Mouse (Mus musculus) left cerebral cortex, adult 2 months (tissue): Measurements from ENCODE around the gene Stfa2l1. TPM values are rescaled to one million over a fixed set of nuclear protein-coding genes. Genes with fewer than 3 reads are reported as not detected.
"Not testable (repeated sequence)": the region's sequence is repeated elsewhere in the genome, so short reads cannot be mapped to it uniquely, and the experiment has no call there.

ENCODE experiments used
- DNase-seq, 2 experiments: peaks; one replicate each; pipeline ENCODE4 v3.0.0; 2021 to 2022; ENCODE audit warnings: low spot score in 2 of 2, mixed read lengths in 1 of 2; ENCODE audit errors: extremely low spot score in 1 of 2
- H3K27ac ChIP-seq: fragments of 200-600 bp; 2 replicates; pipeline ENCODE4 v1.8.1; 2022
- H3K4me3 ChIP-seq: fragments of 200-600 bp; 2 replicates; pipeline ENCODE4 v1.8.1; 2022
- CTCF ChIP-seq: fragments of 200-600 bp; IDR thresholded peaks from 2 replicates; pipeline ENCODE4 v1.8.1; 2022; ENCODE audit warnings: antibody characterized with exemption, mild to moderate bottlenecking, moderate library complexity
- intact Hi-C: fragments of 180-260 bp; cut with DNase I; formaldehyde crosslinking; loops from one replicate; pipeline ENCODE4 v1.15.1; 2025
- long read RNA-seq, 2 experiments: library from polyadenylated mRNA; stranded (forward); transcript quantifications; one replicate each; pipeline ENCODE4 v2.0.0; 2021; ENCODE audit warnings: borderline mapping rate in 2 of 2
- total RNA-seq, 2 experiments: library from RNA; stranded (reverse); gene quantifications; 2 replicates each; pipeline ENCODE4 v1.2.3; 2021

Stfa2l1 gene
- not detected for total RNA-seq
- long read RNA-seq, experiment 1, result 0 reads
- long read RNA-seq, experiment 2, result 0 reads

DNA sequence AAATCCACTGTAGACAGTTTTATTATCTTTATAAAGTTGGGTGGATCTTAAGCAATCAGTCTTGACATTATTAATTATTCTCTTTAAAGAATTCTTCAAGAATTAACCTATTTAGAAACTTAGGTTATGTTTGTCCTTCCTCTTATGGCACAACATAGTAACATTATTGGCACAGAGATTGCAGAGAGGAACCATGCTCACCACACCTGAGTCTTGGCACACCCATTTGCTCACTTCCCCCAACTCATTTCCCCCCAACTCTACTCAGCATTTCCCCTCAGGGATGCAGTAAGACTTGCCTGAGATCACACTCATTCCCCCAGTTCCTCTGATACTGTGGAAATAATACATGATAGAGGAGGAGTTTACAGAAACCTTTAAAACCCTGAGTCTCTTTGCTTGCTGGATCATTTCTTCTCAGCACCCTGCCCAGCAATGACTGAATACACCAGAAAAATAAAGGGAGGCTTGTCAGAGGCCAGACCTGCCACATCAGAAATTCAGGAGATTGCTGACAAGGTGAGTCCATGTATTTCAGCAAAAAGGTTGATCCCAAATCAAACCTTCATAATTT is at the start of gene Stfa2l1:
TSS of gene Stfa2l1 (plus strand) at position 410 of the 574 bp plus-strand sequence.
- intact Hi-C loops, result no loop called here
- H3K4me3 ChIP-seq, result no peak within 1 kb of the TSS
- no peak for TF ChIP-seq CTCF
- no peak for DNase-seq
- H3K27ac ChIP-seq, result no peak within 1 kb of the TSS

DNA sequence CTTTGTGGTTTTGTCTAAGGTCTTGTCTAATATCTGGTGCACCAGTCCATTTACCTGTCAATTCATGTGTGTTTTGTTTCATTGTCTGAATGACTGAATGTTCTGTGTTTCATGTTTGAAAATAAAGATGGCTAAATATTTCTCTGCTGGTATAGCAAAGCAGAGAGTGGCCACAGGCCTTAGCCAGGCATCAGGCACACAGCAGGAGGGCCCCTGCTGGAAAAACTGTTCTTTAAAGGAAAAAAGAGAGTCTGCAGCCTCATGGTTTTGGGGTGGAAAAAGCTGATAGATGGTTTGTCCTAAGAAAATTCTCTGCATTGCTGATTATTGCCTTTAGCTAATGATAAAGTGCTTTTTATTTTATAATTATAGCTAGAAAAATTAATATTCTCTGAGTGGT is 45.1 kb upstream of the Stfa2l1 start:
- H3K27ac ChIP-seq, DNase-seq, intact Hi-C loops, H3K4me3 ChIP-seq: not testable (repeated sequence)

DNA sequence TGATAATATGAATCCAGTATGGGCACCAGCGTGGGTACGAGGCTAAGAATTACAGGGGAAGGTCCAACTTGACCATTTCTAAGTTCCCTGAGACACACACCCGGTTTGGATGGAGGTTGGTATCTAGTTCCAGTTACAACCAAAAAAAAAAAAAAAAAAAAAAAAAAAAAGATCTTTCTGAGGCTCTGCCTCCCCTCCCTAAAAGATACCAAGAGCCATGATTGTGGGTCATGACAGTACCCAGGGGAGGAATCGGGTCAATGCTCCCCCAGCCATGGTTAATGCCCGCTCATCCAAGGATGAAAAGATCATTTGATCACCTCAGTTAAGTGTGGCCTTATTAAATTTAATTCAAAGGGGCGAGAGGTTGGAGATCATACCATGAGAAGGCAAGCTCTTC is 40.9 kb upstream of the Stfa2l1 start:
- intact Hi-C loops, result not testable (repeated sequence)

DNA sequence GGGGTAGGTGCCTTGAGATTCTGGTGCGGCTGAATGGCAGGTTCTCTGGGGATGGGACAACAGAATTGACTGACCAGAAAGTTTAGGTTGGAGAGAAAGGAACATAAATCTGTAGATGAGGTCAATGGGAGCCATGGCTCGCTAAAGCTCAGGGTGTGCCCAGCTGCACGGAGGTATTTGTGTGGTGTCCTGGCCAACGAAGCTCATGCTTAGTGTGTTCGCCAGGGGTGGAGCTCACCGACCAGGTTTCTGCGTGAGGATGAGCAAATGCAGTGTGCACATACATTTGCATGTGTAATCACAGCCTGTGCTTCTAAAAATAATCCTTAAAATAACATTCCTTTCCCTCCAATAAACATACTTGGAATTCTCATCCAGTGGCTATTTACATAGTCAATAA is 28.5 kb upstream of the Stfa2l1 start:
- intact Hi-C loops, result no loop called here
- no peak for DNase-seq
- no peak overlapping the region for H3K27ac ChIP-seq

More for the DNA sequence above, 40.9 kb upstream of the Stfa2l1 start:
- H3K4me3 ChIP-seq, DNase-seq, H3K27ac ChIP-seq: not testable (repeated sequence)

DNA sequence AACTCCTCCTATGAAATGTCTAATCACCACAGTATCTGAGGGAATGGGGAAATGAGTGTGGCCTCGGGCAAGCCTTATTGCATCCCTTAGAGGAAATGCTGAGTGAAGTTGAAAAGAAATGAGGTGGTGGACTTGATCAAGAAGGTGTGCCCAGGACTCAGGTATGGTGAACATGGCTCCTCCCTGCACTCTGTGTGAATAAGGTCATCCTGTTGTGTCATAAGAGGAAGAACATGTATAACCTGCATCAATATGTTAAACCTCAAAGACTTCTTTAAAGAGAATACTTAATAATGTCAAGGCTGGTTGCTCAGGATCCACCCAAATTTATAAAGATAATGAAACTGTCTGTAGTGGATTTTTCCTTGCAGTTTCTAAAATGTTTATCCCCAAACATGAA is 25.5 kb upstream of the Stfa2l1 start, which contains the start of gene Csta1:
TSS of gene Csta1 (minus strand) at position 101 of the 400 bp plus-strand sequence.
- no peak for TF ChIP-seq CTCF
- Histone ChIP-seq H3K4me3 (no peak within 1 kb of the TSS), H3K27ac (no peak within 1 kb of the TSS)
- no peak for DNase-seq
- intact Hi-C loops, result no loop called here

More for the DNA sequence above, 28.5 kb upstream of the Stfa2l1 start:
- no peak for TF ChIP-seq CTCF
- H3K4me3 ChIP-seq, result no peak overlapping the region

DNA sequence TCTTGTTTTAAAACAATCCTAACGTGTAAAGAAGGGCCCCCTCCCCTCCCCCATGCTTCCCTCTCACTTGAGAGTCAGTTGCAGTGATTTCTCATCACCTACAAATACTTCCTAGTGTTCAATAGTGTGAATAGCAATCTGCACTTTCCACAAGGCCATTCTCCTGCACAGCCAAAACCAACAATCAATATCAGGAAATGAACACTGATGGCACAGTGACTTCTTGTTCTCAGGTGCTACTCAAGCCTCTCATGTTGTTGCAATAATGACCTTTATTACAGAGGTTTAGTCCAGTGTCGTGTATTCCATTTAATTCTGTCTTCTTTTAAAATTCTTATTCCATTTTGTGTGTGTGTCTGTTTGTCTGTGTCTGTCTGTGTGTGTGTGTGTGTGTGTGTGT is 18.4 kb upstream of the Stfa2l1 start:
- no peak for DNase-seq
- intact Hi-C loops, result no loop called here

DNA sequence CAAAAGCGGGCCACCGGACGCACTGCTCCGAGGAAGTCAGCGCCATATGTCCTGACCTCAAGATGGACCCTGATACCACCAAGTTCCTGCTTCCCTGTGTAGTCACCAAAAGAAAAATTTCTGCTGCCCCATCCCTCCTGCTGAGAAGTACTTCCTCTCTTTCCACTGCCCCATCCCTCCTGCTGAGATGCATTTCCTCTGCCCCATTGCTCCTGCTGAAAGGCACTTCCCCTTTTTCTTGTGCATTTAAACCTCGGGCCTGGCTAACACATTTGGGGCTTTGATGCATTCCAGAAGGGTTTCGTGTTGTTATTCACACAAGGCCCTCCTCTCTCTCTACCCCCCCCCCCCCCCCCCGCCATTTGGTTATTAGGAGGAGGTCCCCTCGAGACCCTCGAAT is 11.2 kb downstream of the Stfa2l1 start:
- H3K4me3 ChIP-seq, DNase-seq, H3K27ac ChIP-seq, intact Hi-C loops: not testable (repeated sequence)

More for the DNA sequence above, 18.4 kb upstream of the Stfa2l1 start:
- no peak overlapping the region for H3K4me3 ChIP-seq
- H3K27ac ChIP-seq, result no peak overlapping the region
- TF ChIP-seq CTCF, result no peak

DNA sequence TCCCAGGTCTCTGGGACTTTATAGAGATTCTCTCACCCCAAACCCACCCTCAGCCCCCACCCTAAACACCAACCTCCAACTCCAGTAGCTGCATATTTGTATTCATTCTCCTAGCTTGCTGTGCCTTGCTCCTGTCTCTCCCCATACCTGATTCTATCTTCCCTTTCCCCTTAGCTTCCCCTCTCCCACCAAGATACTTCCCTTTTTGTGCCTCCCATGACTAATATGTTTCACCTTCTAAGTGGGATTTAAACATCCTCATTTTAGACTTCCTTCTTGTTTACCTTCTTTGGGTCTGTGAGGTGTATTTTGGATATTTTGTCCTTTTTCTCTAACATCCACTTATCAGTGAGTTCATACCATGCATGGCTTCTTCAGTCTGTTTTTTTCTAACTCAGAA is 19.5 kb downstream of the Stfa2l1 start:
- H3K27ac ChIP-seq, result no peak overlapping the region
- intact Hi-C loops, result no loop called here
- H3K4me3 ChIP-seq, result no peak overlapping the region
- no peak for TF ChIP-seq CTCF
- DNase-seq, result no peak

DNA sequence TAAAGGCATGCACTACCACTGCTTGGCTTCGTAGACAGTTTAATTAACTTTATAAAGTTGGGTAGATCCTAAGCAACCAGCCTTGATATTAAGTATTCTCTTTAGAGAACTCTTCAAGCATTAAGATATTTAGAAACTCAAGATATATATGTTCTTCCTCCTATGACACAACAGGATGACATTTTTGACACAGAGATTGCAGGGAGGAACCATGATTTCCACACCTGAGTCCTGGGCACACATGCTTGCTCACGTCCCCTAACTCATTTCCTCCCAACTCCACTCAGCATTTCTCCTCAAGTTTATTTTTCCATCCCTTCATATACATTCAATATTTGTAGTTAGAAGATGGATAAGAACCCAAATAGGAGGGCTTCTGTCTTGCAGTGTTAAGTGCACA is 23.3 kb downstream of the Stfa2l1 start:
- DNase-seq, result no peak
- H3K4me3 ChIP-seq, result no peak overlapping the region
- intact Hi-C loops, result no loop called here
- no peak overlapping the region for H3K27ac ChIP-seq
- TF ChIP-seq CTCF, result no peak

DNA sequence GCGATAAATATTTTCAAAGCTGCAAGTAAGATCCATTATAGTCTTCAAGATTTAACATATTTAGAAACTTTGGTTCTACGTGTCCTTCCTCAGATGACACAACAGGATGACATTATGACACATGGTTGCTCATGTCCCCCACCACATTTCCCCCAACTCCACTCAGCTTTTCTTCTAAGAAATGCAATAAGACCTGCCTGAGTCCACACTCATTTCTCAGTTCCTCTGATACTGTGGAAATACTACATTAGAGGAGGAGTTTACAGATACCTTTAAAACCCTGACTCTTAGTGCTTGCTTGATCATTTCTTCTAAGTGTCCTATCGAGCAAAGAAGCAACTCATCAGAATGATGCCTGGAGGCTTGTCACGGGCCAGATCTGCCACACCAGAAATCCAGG is 27.3 kb downstream of the Stfa2l1 start, which contains the start of gene Gm5483:
TSS of gene Gm5483 (plus strand) at position 301 of the 400 bp plus-strand sequence.
- DNase-seq, intact Hi-C loops, H3K27ac ChIP-seq, H3K4me3 ChIP-seq: not testable (repeated sequence)

DNA sequence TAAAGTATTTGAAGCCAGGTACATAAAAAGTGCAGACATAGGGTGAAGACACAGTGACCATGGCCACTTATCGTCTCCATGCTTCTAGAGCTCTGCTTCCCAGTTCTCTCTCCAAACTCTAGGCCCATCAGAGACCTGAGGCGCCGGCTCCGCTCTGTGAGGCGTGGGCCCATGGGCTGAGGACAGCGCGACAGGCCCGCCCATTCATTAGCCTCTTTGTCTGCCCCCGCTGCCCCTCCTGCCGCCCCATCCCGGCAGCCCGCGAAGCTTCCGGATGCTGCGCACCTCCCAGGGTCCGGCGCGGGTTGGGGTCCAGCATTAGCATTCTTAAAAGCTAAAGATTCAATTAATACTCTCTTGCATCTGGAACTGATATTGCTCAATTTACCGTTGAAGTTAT is 42.6 kb downstream of the Stfa2l1 start:
- TF ChIP-seq CTCF, result no peak
- intact Hi-C loops, result no loop called here
- no peak for DNase-seq
- Histone ChIP-seq H3K27ac (no peak overlapping the region), H3K4me3 (no peak overlapping the region)

DNA sequence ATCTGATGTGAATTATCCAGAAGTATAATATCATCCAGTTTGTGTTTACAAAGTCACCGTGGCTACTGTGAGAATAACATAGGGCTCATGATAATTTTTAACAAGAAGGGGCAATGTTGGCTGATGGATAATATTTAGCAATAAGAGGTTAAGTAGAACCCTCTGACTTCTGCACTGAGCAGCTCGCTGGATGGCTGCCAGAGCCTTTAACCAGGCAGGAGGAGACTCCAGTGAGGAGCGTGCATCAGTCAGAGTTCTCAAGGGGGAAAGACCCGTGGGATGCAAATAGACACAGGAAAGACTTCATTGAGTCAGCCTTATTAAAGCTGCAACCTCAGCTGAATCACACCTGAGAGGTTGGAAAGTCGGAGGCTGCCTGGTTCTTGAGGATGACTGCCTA is 47.2 kb downstream of the Stfa2l1 start:
- no peak for DNase-seq
- no peak for TF ChIP-seq CTCF
- no peak overlapping the region for H3K4me3 ChIP-seq
- intact Hi-C loops, result no loop called here
- no peak overlapping the region for H3K27ac ChIP-seq

DNA sequence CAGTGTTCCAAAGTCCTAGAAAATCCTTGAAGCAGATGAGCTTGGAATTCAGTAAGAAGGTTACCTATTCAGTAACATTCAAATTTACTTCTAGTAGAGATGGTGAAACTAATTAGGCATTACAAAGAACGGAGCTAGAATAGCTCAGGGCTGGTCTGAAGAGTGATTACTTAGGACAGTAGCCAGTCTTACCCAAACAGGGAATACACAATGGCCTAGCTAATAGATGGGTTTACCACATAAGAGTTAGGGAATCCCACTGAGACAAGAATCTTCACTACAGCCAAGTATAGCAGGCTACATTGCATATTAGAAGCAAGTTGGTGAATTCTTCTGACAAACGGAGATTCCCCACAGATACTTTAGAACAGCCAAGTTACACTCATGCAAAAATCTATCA is 49.1 kb downstream of the Stfa2l1 start:
- DNase-seq, H3K27ac ChIP-seq, intact Hi-C loops, H3K4me3 ChIP-seq: not testable (repeated sequence)
